Mouse (Mus musculus) embryonic facial prominence, embryonic 14.5 days (tissue): ENCODE results near the gene Shisa5. TPM values are rescaled to one million over a fixed set of nuclear protein-coding genes. Genes with fewer than 3 reads are reported as not detected.
A peak's percentile ranks its signal among the peaks of the same experiment; 100 is the strongest.

ENCODE experiments used
- ATAC-seq: fragments of 200-750 bp; cut with Nextera tagmentation; 2 replicates; pipeline ENCODE4 v1.8.0; 2017; ENCODE audit warnings: low read depth, moderate number of reproducible peaks, moderate TSS enrichment
- DNase-seq: peaks from one replicate; pipeline ENCODE4 v3.0.0-alpha.2; 2015; ENCODE audit warnings: low spot score
- H3K27ac ChIP-seq: fragments of 300-500 bp; sonication (generic); replicated peaks from 2 replicates; pipeline ENCODE4 v1.5.1; 2014; ENCODE audit warnings: low read depth, mild to moderate bottlenecking, low read length, moderate library complexity
- H3K27me3 ChIP-seq: fragments of 300-500 bp; sonication (generic); replicated peaks from 2 replicates; pipeline ENCODE4 v1.6.1; 2014; ENCODE audit warnings: low read length; ENCODE audit not compliant: control insufficient read depth, insufficient read depth
- H3K36me3 ChIP-seq: fragments of 300-500 bp; sonication (generic); 2 replicates; pipeline ENCODE4 v1.6.1; 2014; ENCODE audit warnings: low read length, mixed read lengths; ENCODE audit not compliant: control insufficient read depth, insufficient read depth
- H3K4me1 ChIP-seq: fragments of 300-500 bp; sonication (generic); 2 replicates; pipeline ENCODE4 v1.6.1; 2014; ENCODE audit warnings: antibody characterized with exemption, low read length; ENCODE audit not compliant: control insufficient read depth, insufficient read depth
- H3K4me2 ChIP-seq: fragments of 300-500 bp; sonication (generic); 2 replicates; pipeline ENCODE4 v1.6.1; 2014; ENCODE audit warnings: low read depth, mild to moderate bottlenecking, low read length, moderate library complexity, mixed read lengths
- H3K4me3 ChIP-seq: fragments of 300-500 bp; sonication (generic); 2 replicates; pipeline ENCODE4 v1.5.1; 2014; ENCODE audit warnings: low read depth, mild to moderate bottlenecking, low read length
- H3K9ac ChIP-seq: fragments of 300-500 bp; sonication (generic); 2 replicates; pipeline ENCODE4 v1.6.1; 2014; ENCODE audit warnings: low read depth, mild to moderate bottlenecking, low read length, moderate library complexity, mixed read lengths
- H3K9me3 ChIP-seq: fragments of 300-500 bp; sonication (generic); 2 replicates; pipeline ENCODE4 v1.6.1; 2016; ENCODE audit warnings: low read length; ENCODE audit not compliant: control insufficient read depth
- WGBS: fragments of 180-500 bp; shearing (Covaris S2); extraction: QIAGEN DNeasy Blood & Tissue Kit; methylation state at CpG from one replicate; pipeline ENCODE4 v1.1.7; 2014; 5-methylcytosine and 5-hydroxymethylcytosine counted together
- polyA plus RNA-seq: library from polyadenylated mRNA; unstranded; fragments of >200 nt; fragmentation: Nextera tagmentation; extraction: Ambion mirVana; gene quantifications from 2 replicates; pipeline ENCODE4 v1.2.1, GENCODE M21; 2014

Shisa5 gene
- polyA plus RNA-seq, 1 experiment from 2014 or later, result 81.7 TPM

DNA sequence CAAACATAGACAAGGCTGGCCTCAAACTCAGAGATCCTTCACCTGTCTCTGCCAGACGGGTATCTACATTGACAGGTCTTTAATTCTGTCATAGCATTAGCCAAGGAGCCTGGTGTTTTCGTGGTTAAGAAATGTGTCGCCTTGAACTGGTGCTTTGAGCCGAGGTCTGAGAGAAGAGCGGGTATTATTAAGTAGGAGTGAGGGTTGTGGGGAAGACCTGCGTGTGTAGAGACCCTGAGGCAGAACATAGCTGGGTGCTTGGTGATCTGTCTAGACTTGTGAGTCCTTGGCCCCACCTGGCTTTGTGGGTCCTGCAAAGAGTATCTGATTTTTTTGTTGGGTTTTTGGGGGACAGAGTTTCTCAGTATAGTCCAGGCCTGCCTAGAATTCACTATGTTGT is 15.5 kb downstream of the Shisa5 start:
- Histone ChIP-seq H3K4me1 (peaks cover 10% of the 10 kb centered on the region), H3K9ac (no peak overlapping the region), H3K36me3 (peaks cover 53% of the 10 kb centered on the region), H3K4me2 (no peak overlapping the region), H3K4me3 (no peak overlapping the region), H3K27ac (peak overlapping the region; percentile 81), H3K9me3 (no peaks in the 10 kb centered on the region), H3K27me3 (no peaks in the 10 kb centered on the region)
- WGBS, result 58% methylated on average over 6 of the region's 6 CpGs
- ATAC-seq (no peak), DNase-seq (no peak)

DNA sequence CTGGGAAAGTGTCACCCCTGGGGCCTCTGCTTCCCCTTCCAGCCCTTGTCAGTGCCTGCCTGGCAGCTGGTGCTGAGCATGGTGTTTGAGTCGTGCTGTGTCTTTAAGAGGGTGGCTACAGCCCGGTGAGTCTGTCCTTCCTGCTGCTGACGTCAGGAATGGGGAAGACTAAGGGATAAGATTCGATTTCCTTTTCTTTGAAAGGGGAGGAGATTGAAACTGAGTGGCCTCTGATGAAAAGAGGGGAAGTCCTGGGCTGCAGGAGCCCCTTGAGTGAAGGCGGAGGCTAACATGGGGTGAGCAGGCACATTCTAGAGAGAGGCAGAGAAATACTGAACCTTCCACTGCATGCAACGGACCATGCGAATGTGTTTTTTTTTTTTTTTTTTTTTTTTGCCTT is 16.3 kb downstream of the Shisa5 start:
- Histone ChIP-seq H3K36me3 (peaks cover 50% of the 10 kb centered on the region), H3K27ac (peak overlapping the region; percentile 81), H3K27me3 (no peaks in the 10 kb centered on the region), H3K4me1 (peaks cover 11% of the 10 kb centered on the region), H3K9ac (peak overlapping the region; percentile 52), H3K4me2 (peak overlapping the region; percentile 53), H3K4me3 (peak overlapping the region; percentile 31), H3K9me3 (no peaks in the 10 kb centered on the region)
- WGBS, result 6% methylated on average over 5 of the region's 7 CpGs
- peak; percentile 93 for DNase-seq
- peak; percentile 80 for ATAC-seq

DNA sequence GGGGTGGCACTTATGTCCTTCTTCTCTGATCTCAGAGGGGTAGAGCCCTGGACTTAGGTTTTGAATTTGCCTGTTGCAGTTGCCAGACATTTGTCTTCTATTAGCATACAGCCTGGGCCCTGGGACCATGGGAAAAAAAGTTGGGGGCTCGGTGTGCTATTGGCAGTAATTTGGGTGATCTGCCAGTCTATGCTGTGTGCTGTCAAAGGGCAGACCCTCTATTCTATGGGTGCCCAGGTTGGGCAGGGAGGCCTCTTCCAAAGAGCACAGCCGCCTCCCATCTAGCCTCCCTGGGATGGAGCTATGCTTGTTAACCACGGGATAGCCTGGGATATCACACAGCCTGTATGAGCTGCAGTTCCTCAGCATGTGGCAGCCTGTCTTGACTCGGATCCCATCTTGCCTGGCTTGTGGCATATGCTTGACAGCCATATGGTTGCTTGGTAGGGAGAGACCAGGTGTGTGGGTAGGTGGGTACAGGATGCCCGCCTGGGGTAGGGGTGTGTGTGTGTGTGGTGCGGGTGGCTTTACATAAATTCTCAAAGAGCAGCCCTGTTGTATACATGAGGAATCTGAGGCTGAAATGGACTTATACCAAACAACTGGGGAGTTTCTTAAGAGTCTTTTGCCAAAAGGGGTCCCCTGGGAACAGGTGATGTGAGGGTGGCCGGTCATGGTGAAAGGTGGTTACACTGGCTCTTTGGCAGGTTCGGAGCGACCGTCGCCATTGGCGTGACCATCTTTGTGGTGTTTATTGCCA is 17.1 kb downstream of the Shisa5 start:
- DNase-seq, result no peak
- H3K4me3 ChIP-seq, result peak overlapping the region; percentile 31
- H3K27me3 ChIP-seq, result no peaks in the 10 kb centered on the region
- H3K4me1 ChIP-seq, result peaks cover 11% of the 10 kb centered on the region
- H3K36me3 ChIP-seq, result peaks cover 45% of the 10 kb centered on the region
- H3K9me3 ChIP-seq, result no peaks in the 10 kb centered on the region
- peak overlapping the region; percentile 52 for H3K9ac ChIP-seq
- whole genome bisulfite sequencing, result 84% methylated on average over 12 of the region's 12 CpGs
- peak overlapping the region; percentile 53 for H3K4me2 ChIP-seq
- ATAC-seq, result no peak
- H3K27ac ChIP-seq, result peak overlapping the region; percentile 81

DNA sequence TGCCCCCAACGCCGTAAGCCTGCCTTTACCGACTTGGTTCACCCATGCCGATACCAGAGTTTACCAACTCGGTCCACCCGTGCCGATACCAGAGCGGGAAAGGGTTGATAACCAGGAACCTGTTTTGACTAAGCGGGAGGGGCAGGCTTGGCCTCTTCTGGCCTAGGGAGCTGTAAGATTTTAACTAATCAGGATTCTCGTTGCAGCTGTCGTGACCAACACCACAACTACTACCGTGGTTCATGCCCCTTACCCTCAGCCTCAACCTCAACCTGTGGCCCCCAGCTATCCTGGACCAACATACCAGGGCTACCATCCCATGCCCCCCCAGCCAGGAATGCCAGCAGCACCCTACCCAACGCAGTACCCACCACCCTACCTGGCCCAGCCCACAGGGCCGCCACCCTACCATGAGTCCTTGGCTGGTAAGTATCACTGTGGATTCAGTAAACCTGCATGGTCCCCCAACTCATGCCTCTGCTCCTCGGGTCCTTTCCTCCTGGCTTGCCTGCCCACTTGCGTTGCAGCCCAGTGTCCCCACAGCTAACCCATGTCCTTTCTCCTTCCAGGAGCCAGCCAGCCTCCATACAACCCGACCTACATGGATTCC is 17.8 kb downstream of the Shisa5 start:
- peaks cover 11% of the 10 kb centered on the region for H3K4me1 ChIP-seq
- no peak for ATAC-seq
- H3K36me3 ChIP-seq, result peaks cover 46% of the 10 kb centered on the region

DNA sequence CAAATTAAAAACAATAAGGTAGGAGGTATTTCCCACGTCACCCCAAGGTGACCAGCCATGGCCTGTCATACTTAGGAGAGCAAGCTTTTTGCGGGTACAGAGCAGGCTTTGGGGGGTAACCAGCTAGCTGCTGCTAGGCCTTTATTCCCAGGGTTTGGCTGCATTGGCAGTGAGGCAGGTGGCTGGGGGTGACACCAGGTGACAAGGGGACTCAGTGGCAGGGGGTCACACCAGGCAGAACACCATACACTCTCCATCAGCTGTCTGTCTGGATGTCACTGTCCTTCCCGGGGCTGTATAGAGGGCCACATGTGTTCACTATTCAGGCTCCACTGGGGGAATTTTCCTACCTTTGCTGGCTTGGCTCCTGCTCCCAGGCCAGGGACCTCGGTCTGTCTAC is 18.6 kb downstream of the Shisa5 start:
- Histone ChIP-seq H3K27ac (no peak overlapping the region), H3K4me3 (no peak overlapping the region), H3K9ac (no peak overlapping the region), H3K9me3 (no peaks in the 10 kb centered on the region), H3K27me3 (no peaks in the 10 kb centered on the region), H3K4me1 (peaks cover 11% of the 10 kb centered on the region), H3K4me2 (no peak overlapping the region), H3K36me3 (peaks cover 49% of the 10 kb centered on the region)
- no peak for ATAC-seq
- WGBS, result 93% methylated on average over 4 of the region's 4 CpGs
- no peak for DNase-seq

More for the DNA sequence above, 17.8 kb downstream of the Shisa5 start:
- Histone ChIP-seq H3K9me3 (no peaks in the 10 kb centered on the region), H3K9ac (no peak overlapping the region), H3K4me3 (no peak overlapping the region), H3K27ac (no peak overlapping the region), H3K27me3 (no peaks in the 10 kb centered on the region), H3K4me2 (no peak overlapping the region)
- DNase-seq, result no peak
- WGBS, result 90% methylated on average over 17 of the region's 17 CpGs

DNA sequence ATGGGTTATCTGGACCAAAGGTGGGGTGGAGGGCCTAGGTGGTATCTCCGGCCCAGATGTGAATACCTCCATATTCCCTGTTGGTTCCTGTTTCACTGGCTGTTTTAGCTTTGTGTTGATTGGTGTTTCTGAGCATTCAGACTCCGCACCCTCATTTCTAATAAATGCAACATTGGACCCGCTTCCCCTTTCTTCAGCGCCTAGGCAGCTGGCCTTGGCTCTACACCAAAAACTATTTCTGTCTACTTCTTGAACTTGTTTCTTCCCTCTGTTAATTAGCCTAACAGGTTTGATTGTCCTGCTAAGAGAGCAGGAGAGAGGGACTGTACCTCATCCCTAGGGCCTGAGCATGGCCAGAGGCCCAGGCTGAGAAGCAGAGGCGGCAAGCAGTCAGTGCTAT is 19.2 kb downstream of the Shisa5 start:
- Histone ChIP-seq H3K36me3 (peaks cover 49% of the 10 kb centered on the region), H3K4me2 (no peak overlapping the region), H3K27ac (no peak overlapping the region), H3K9ac (no peak overlapping the region), H3K9me3 (no peaks in the 10 kb centered on the region), H3K27me3 (no peaks in the 10 kb centered on the region), H3K4me1 (peaks cover 11% of the 10 kb centered on the region), H3K4me3 (no peak overlapping the region)
- WGBS, result 95% methylated on average over 5 of the region's 5 CpGs
- ATAC-seq (no peak), DNase-seq (no peak)

DNA sequence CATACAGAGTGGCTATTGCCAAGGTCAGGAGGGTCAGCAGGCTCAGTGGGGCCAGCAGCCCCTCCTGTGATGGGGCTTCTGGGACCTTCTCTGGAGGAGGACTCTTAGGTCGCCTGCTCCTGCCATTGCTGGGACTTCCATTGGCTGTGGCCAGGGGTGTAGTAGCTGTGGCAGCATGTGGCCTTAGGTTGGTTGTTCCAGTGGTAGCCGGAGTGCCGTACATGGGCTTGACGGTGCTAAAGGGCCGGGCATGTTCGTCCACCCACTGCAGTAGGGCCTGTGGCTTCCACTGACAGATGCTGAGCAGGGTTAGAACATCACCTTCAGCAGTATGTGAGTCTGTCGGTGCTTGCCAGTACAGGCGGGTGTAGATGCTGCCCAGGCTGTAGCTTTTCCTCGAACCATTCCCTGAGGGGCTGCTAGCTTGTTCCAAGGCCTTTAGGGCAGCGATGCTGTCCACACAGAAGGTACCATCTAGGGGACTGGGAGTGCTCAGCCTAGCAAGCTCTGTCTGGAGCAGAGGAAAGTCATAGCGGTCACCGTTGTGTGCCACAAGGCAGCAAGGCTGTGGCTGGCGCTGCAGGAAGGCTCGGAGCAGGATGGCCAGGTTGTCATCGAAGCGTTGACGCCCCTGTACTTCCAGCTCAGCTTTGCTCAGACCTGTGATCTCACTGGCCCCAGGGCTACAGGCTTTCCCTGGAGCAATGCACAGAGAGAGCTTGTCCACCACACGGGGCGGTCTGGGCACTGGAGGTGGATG is 19.8 kb downstream of the Shisa5 start:
- Histone ChIP-seq H3K27me3 (no peaks in the 10 kb centered on the region), H3K4me1 (peaks cover 11% of the 10 kb centered on the region), H3K36me3 (peaks cover 52% of the 10 kb centered on the region), H3K27ac (peak overlapping the region; percentile 84), H3K9me3 (no peaks in the 10 kb centered on the region), H3K4me2 (peak overlapping the region; percentile 62; the same call in 1 of the 2 replicates), H3K4me3 (peak overlapping the region; percentile 36; the same call in 1 of the 2 replicates), H3K9ac (peak overlapping the region; percentile 61)
- no peak for ATAC-seq
- 90% methylated on average over 19 of the region's 19 CpGs for WGBS
- DNase-seq, result no peak

DNA sequence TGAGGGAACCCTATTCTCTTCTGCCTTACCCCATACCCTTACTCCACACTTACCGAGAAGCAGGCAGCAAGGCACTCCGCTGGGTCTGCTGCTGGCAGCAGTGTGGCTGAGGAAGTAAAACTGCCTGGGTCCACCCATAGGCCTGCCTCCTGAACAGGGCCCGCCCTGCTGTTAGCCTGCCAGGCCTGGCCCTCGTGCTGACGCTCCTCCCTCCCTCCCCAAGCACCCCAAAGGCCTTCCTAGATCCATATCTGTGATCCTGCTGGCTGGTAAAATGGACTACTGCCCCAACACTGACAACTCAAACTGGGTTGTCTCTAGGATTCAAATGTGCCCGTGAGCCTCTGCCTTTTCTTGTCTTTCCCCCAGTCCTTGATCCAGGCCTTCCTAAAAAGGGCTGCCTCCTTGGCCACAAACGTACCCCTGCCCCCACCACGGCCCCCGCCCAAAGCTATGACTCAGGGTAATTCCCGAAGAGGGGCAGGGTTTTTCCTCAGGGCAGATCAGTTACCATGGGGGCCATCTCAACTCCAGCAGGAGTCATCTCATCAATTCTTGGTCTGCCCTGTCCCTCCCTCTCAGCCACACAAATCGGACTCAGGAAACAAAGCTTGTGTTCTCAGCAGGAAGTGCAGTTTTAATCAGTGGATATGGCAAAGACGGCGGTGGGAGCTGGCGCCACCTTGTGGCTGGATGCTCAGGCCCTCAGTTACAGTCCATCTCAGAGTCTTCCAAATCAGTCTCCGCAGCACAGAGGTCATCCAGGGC is 21.0 kb downstream of the Shisa5 start, which contains the start of gene Trex1:
Trex1 (minus strand) TSS at position 599 of the 768 bp plus-strand sequence.
- Histone ChIP-seq H3K9me3 (no peaks in the 10 kb centered on the region), H3K4me3 (peak within 1 kb of the TSS; percentile 36), H3K36me3 (peaks cover 63% of the 10 kb centered on the region), H3K4me2 (peak within 1 kb of the TSS; percentile 62), H3K9ac (peak within 1 kb of the TSS; percentile 61), H3K27ac (peak within 1 kb of the TSS; percentile 84), H3K27me3 (no peaks in the 10 kb centered on the region), H3K4me1 (peaks cover 11% of the 10 kb centered on the region)
- ATAC-seq (peak; percentile 91), DNase-seq (peak; percentile 91)
- WGBS, result 8% methylated on average over 15 of the region's 15 CpGs
